In the genomic region with DNA sequence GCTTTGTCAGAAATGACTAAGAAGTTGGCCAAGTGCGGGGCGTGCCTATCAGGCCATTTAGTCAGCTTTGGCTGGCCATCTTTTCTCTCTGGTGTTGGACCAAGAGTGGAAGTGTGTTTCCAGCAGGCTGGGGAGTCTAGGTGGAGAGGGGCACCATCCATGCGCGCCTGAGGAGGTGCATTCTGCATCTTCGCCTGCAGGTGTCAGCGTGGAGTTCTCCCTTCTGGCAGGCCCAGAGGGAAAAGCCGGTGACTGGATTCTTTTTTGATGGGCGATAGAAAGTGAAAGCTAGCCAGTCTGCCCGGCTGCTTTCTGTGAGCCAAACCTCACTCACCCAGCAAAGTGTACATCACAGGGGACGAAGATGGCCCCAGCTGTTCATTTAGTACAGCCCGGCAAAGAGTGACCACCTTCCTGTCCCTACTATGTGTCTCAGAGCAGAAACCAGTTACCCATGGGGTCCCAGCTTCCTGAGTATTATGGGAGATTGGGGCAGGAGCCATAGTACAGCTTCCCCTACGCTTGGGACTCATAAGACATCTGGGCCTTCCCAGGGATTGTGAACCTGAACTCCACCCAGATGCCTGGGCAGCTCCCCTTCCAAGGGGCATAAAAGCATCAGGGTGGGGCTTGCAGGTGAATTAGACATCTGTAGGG, we compare ENCODE assay signal across 9 mouse cellular contexts.
DNase-seq lines count a peak whose midpoint lies in the region; ATAC-seq and TF ChIP-seq lines count a peak whose summit lies in the region.
"Had no signal": no experiment of that assay in that cellular context is flagged by ENCODE, and none has a peak within 500 bp of the region (broad histone marks: within the 10 kb centered on the region; RNA-seq: fewer than 3 reads in every experiment).

No protein-coding gene starts in this region.

- H3K9ac ChIP-seq in heart, embryonic 11.5 days (ENCODE audit: low read depth, low read length) = peak overlapping the region; percentile 56; the same call in 1 of the 2 replicates
- H3K9ac ChIP-seq in kidney, embryonic 14.5 days (ENCODE audit: low read depth, low read length) = peak overlapping the region; percentile 25
- no peak overlapping the region for H3K9ac ChIP-seq in limb, embryonic 14.5 days (ENCODE audit: low read depth, low read length, severe bottlenecking)
- no peak overlapping the region for H3K9ac ChIP-seq in midbrain, embryonic 15.5 days

- 5% methylated on average over 12 of the region's 12 CpGs for WGBS in bone marrow, adult 2 months
- 18% methylated on average over 12 of the region's 12 CpGs for WGBS in heart, embryonic 11.5 days (ENCODE audit: insufficient replicate concordance)
- 24% methylated on average over 12 of the region's 12 CpGs for WGBS in kidney, embryonic 14.5 days
- 27% methylated on average over 12 of the region's 12 CpGs for WGBS in limb, embryonic 14.5 days
- WGBS in midbrain, embryonic 15.5 days = 17% methylated on average over 12 of the region's 12 CpGs

- H3K4me1 ChIP-seq in bone marrow, adult 2 months (ENCODE audit: control insufficient read depth, insufficient read depth, low read length) = no peaks in the 10 kb centered on the region; the same call in 1 of the 2 replicates
- peaks cover 3% of the 10 kb centered on the region for H3K4me1 ChIP-seq in embryonic fibroblast, embryonic 13.5 days (ENCODE audit: control insufficient read depth, insufficient read depth, low read length)
- peaks cover 26% of the 10 kb centered on the region for H3K4me1 ChIP-seq in heart, embryonic 11.5 days (ENCODE audit: control insufficient read depth, insufficient read depth, low read length)
- peaks cover 26% of the 10 kb centered on the region; the same call in 1 of the 2 replicates for H3K4me1 ChIP-seq in kidney, embryonic 14.5 days (ENCODE audit: control insufficient read depth, insufficient read depth, low read length)
- peaks cover 31% of the 10 kb centered on the region for H3K4me1 ChIP-seq in limb, embryonic 14.5 days (ENCODE audit: control insufficient read depth, insufficient read depth, low read length)
- H3K4me1 ChIP-seq in midbrain, embryonic 15.5 days = peaks cover 57% of the 10 kb centered on the region

- H3K27me3 ChIP-seq in heart, embryonic 11.5 days (ENCODE audit: control insufficient read depth, insufficient read depth, low read length) = no peaks in the 10 kb centered on the region
- H3K27me3 ChIP-seq in kidney, embryonic 14.5 days (ENCODE audit: control insufficient read depth, insufficient read depth, low read length) = no peaks in the 10 kb centered on the region
- no peaks in the 10 kb centered on the region for H3K27me3 ChIP-seq in limb, embryonic 14.5 days (ENCODE audit: control insufficient read depth, insufficient read depth, low read length)
- H3K27me3 ChIP-seq in midbrain, embryonic 15.5 days (replicated peaks) = no peaks in the 10 kb centered on the region

- TF ChIP-seq POLR2A in bone marrow, adult 2 months (IDR thresholded peaks at IDR 0.05; ENCODE audit: borderline replicate concordance, control insufficient read depth, low read depth, low read length) = no peak
- TF ChIP-seq POLR2A in embryonic fibroblast, embryonic 13.5 days (IDR thresholded peaks at IDR 0.05; ENCODE audit: low read depth, low read length) = no peak
- no peak for TF ChIP-seq POLR2A in limb, embryonic 14.5 days (IDR thresholded peaks at IDR 0.05; ENCODE audit: borderline replicate concordance, extremely low read depth, insufficient read depth, insufficient read length)

- H3K27ac ChIP-seq in bone marrow, adult 2 months (ENCODE audit: control insufficient read depth, insufficient read depth, low read depth, low read length, poor library complexity) = peak overlapping the region; percentile 75
- H3K27ac ChIP-seq in embryonic fibroblast, embryonic 13.5 days (ENCODE audit: insufficient read depth, low read length) = peak overlapping the region; percentile 79
- no peak overlapping the region; the same call in 1 of the 2 replicates for H3K27ac ChIP-seq in heart, embryonic 11.5 days (ENCODE audit: low read depth, low read length)
- no peak overlapping the region for H3K27ac ChIP-seq in kidney, embryonic 14.5 days (ENCODE audit: low read depth, low read length)
- no peak overlapping the region for H3K27ac ChIP-seq in limb, embryonic 14.5 days (replicated peaks; ENCODE audit: low read depth, low read length)
- H3K27ac ChIP-seq in midbrain, embryonic 15.5 days = peak overlapping the region; percentile 59

- peak overlapping the region; percentile 74 for H3K4me3 ChIP-seq in bone marrow, adult 2 months (replicated peaks; ENCODE audit: control insufficient read depth, low read depth, low read length)
- H3K4me3 ChIP-seq in embryonic fibroblast, embryonic 13.5 days (ENCODE audit: insufficient read depth, low read length) = no peak overlapping the region
- peak overlapping the region; percentile 21; the same call in 1 of the 2 replicates for H3K4me3 ChIP-seq in heart, embryonic 11.5 days (ENCODE audit: low read depth, low read length)
- H3K4me3 ChIP-seq in kidney, embryonic 14.5 days (ENCODE audit: low read length) = peak overlapping the region; percentile 2; the same call in 1 of the 2 replicates
- H3K4me3 ChIP-seq in limb, embryonic 14.5 days (replicated peaks; ENCODE audit: low read length) = 0 out of 2 replicates have a peak overlapping the region, but pooled peaks have one; percentile 10
- H3K4me3 ChIP-seq in midbrain, embryonic 15.5 days = no peak overlapping the region

- DNase-seq in 416B (ENCODE audit: low read depth) = peak; percentile 88
- peak; percentile 68 for DNase-seq in limb, embryonic 14.5 days (ENCODE audit: low spot score)
- peak; percentile 44 for DNase-seq in spleen, adult 12 weeks (ENCODE audit: low spot score)

- peak; percentile 84 for TF ChIP-seq CTCF in bone marrow, adult 2 months (IDR thresholded peaks at IDR 0.05; ENCODE audit: control insufficient read depth, insufficient read depth, low read length)
- TF ChIP-seq CTCF in embryonic fibroblast, embryonic 13.5 days (IDR thresholded peaks at IDR 0.05; ENCODE audit: borderline replicate concordance, insufficient read depth, low read length) = peak; percentile 79

- no peaks in the 10 kb centered on the region for H3K9me3 ChIP-seq in heart, embryonic 11.5 days (replicated peaks; ENCODE audit: control insufficient read depth, low read length)
- H3K9me3 ChIP-seq in kidney, embryonic 14.5 days (ENCODE audit: control insufficient read depth, low read length) = no peaks in the 10 kb centered on the region
- no peaks in the 10 kb centered on the region for H3K9me3 ChIP-seq in limb, embryonic 14.5 days (ENCODE audit: control insufficient read depth, low read length)
- no peaks in the 10 kb centered on the region for H3K9me3 ChIP-seq in midbrain, embryonic 15.5 days

- H3K36me3 ChIP-seq in heart, embryonic 11.5 days (ENCODE audit: control insufficient read depth, insufficient read depth, low read length) = no peaks in the 10 kb centered on the region
- H3K36me3 ChIP-seq in kidney, embryonic 14.5 days (ENCODE audit: control insufficient read depth, insufficient read depth, low read length) = no peaks in the 10 kb centered on the region; the same call in 1 of the 2 replicates
- H3K36me3 ChIP-seq in limb, embryonic 14.5 days (ENCODE audit: control insufficient read depth, insufficient read depth, low read length) = peaks cover 6% of the 10 kb centered on the region
- H3K36me3 ChIP-seq in midbrain, embryonic 15.5 days (replicated peaks) = no peaks in the 10 kb centered on the region
- H3K36me3 ChIP-seq: G1E had no signal

- peak overlapping the region; percentile 63 for H3K4me2 ChIP-seq in heart, embryonic 11.5 days
- peak overlapping the region; percentile 27 for H3K4me2 ChIP-seq in kidney, embryonic 14.5 days (replicated peaks; ENCODE audit: low read depth, low read length)
- H3K4me2 ChIP-seq in limb, embryonic 14.5 days (replicated peaks; ENCODE audit: low read depth, low read length, severe bottlenecking) = peak overlapping the region; percentile 27
- H3K4me2 ChIP-seq in midbrain, embryonic 15.5 days = peak overlapping the region; percentile 34

- ATAC-seq in heart, embryonic 11.5 days (replicated peaks; ENCODE audit: insufficient number of reproducible peaks, low FRiP score, low TSS enrichment) = no peak
- ATAC-seq in kidney, embryonic 14.5 days (ENCODE audit: low FRiP score, low TSS enrichment) = peak; percentile 22; the same call in 1 of the 2 replicates
- ATAC-seq in limb, embryonic 14.5 days (ENCODE audit: low FRiP score, low read depth) = peak; percentile 60; the same call in 1 of the 2 replicates
- no peak; the same call in 1 of the 2 replicates for ATAC-seq in midbrain, embryonic 15.5 days (replicated peaks)

Comparison
In these comparisons a context has a peak if more than half of its experiments do, and no peak if none do; other contexts are left out.
1. H3K27ac ChIP-seq: peak in bone marrow, adult 2 months (single experiment), embryonic fibroblast, embryonic 13.5 days (single experiment) and midbrain, embryonic 15.5 days (single experiment); none in heart, embryonic 11.5 days (single experiment), kidney, embryonic 14.5 days (single experiment) and limb, embryonic 14.5 days (single experiment).
2. H3K4me3 ChIP-seq: peak in bone marrow, adult 2 months (single experiment), heart, embryonic 11.5 days (single experiment), kidney, embryonic 14.5 days (single experiment) and limb, embryonic 14.5 days (single experiment); none in embryonic fibroblast, embryonic 13.5 days (single experiment) and midbrain, embryonic 15.5 days (single experiment).
3. ATAC-seq: peak in kidney, embryonic 14.5 days (single experiment) and limb, embryonic 14.5 days (single experiment); none in heart, embryonic 11.5 days (single experiment) and midbrain, embryonic 15.5 days (single experiment).
4. H3K9ac ChIP-seq: peak in heart, embryonic 11.5 days (single experiment) and kidney, embryonic 14.5 days (single experiment); none in limb, embryonic 14.5 days (single experiment) and midbrain, embryonic 15.5 days (single experiment).
5. Peak in every context shown above with its lines, with median percentiles within 50 percentile points of each other: DNase-seq and H3K4me2 ChIP-seq.